Mouse (Mus musculus) midbrain, embryonic 10.5 days (tissue): ENCODE data around the gene Ccl27a. TPM values are rescaled to one million over a fixed set of nuclear protein-coding genes. Genes with fewer than 3 reads are reported as not detected.

Experiments used
- DNase-seq: peaks from one replicate; pipeline ENCODE4 v3.0.0-alpha.2; 2017; ENCODE audit warnings: low spot score
- H3K27ac ChIP-seq: fragments of 300-500 bp; sonication (generic); replicated peaks from 2 replicates; pipeline ENCODE4 v1.5.1; 2016; ENCODE audit warnings: mild to moderate bottlenecking
- H3K27me3 ChIP-seq: fragments of 300-500 bp; sonication (generic); 2 replicates; pipeline ENCODE4 v1.6.1; 2016; ENCODE audit warnings: low read depth, mild to moderate bottlenecking; ENCODE audit not compliant: poor library complexity, severe bottlenecking
- H3K36me3 ChIP-seq: fragments of 300-500 bp; sonication (generic); 2 replicates; pipeline ENCODE4 v1.6.1; 2016; ENCODE audit warnings: mild to moderate bottlenecking, moderate library complexity
- H3K4me1 ChIP-seq: fragments of 300-500 bp; sonication (generic); 2 replicates; pipeline ENCODE4 v1.6.1; 2016
- H3K4me3 ChIP-seq: fragments of 300-500 bp; sonication (generic); 2 replicates; pipeline ENCODE4 v1.5.1; 2016; ENCODE audit warnings: mild to moderate bottlenecking, moderate library complexity
- H3K9me3 ChIP-seq: fragments of 300-500 bp; sonication (generic); replicated peaks from 2 replicates; pipeline ENCODE4 v1.6.1; 2016; ENCODE audit warnings: mild to moderate bottlenecking
- WGBS: fragments of 180-500 bp; shearing (Covaris S2); methylation state at CpG from one replicate; pipeline ENCODE4 v1.1.7; 2016; 5-methylcytosine and 5-hydroxymethylcytosine counted together
- polyA plus RNA-seq: library from polyadenylated mRNA; unstranded; fragments of >200 nt; fragmentation: Nextera tagmentation; extraction: Ambion mirVana; gene quantifications from 2 replicates; pipeline ENCODE4 v1.2.1, GENCODE M21; 2016

The Ccl27a gene
- polyA plus RNA-seq, 1 experiment from 2014 or later = 52.4 TPM

DNA sequence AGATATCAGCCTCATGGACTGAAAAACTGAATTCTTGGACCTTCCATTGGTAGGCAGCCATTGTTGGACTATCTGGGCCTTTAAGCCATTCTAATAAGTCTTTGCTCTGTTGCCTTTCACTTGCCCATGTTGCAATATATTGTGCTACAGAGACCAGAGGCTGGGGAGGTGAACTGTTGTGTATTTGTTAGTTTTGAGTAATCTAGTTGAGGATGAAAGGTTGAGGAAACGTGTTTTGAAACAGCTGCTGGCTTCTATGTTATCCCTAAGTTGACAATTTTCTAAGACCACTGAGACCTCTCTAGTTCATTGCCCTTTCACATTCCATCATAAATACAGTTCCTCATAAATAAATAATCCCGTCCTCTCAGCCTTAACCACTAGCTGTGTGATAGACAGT, 29.9 kb downstream of the Ccl27a start:
- peaks cover 6% of the 10 kb centered on the region for H3K36me3 ChIP-seq
- H3K4me3 ChIP-seq = no peak overlapping the region
- peaks cover 18% of the 10 kb centered on the region for H3K9me3 ChIP-seq
- DNase-seq = no peak
- H3K4me1 ChIP-seq = peaks cover 26% of the 10 kb centered on the region
- 72% methylated on average over 2 of the region's 2 CpGs for WGBS
- no peaks in the 10 kb centered on the region for H3K27me3 ChIP-seq
- no peak overlapping the region for H3K27ac ChIP-seq

DNA sequence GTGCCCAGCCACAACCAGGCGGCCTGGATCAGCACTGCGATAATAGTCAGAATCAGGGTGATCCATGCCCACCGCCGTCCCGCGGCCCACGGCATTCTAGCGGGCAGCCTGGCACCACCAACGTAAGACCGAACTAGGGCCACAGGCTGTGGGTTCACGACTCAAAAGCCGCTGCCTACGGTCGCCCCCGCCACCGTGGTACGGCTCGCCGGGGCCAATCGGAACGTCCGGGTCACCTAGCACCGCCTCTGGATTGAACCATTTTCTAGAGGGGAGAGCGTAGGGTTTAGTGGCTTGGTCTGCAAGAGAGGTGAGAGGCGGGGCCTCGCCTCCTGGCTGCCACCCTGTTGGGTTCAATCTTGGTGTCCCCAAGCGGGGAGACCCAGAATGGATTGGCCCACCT, 32.9 kb downstream of the Ccl27a start:
- under 1% methylated on average over 27 of the region's 27 CpGs for WGBS
- peaks cover 8% of the 10 kb centered on the region for H3K9me3 ChIP-seq
- H3K36me3 ChIP-seq = peaks cover 18% of the 10 kb centered on the region
- peak; percentile 93 for DNase-seq
- no peaks in the 10 kb centered on the region for H3K27me3 ChIP-seq
- H3K4me1 ChIP-seq = peaks cover 28% of the 10 kb centered on the region
- peak overlapping the region; percentile 73 for H3K4me3 ChIP-seq
- peak overlapping the region; percentile 89 for H3K27ac ChIP-seq

DNA sequence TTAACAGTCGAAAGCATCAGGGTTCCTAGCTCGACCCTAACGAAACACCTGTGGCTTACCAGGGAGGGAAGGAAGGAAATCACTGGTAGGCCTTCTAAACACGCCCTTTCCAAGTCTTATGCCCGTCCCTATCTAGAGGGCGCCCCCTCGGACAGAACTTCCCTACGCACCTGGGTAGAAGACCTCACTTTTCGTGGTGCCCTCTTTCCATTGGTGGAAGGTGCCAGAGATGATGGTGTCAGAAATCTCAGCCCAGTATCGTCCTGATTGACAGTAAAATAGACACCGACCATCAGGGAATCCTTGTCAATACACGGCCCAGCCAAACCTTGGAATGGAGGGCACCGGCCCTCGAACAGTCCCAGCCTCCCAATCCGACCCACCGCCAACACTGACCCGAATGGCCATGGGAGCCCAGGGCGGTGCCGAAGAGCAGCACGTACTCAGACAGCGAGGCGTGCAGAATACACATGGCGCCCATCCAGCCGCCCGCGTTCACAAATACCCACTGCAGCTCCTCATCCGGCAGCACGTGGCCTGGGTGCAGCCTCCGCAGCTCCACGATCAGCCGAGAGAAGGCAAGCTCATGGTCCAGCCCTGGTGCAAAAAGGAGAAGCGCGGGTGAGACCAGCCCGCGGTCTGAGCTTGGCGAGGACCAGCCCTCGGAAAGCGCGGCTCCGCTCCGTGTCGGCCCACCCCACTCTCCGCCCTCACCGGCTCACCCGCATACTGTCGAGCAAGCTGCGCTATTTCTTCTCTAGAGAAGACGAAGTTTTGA, 33.5 kb downstream of the Ccl27a start:
- Histone ChIP-seq H3K4me1 (peaks cover 28% of the 10 kb centered on the region), H3K27me3 (no peaks in the 10 kb centered on the region), H3K4me3 (peak overlapping the region; percentile 73), H3K36me3 (peaks cover 18% of the 10 kb centered on the region), H3K27ac (peak overlapping the region; percentile 89), H3K9me3 (peaks cover 6% of the 10 kb centered on the region)
- 1% methylated on average over 48 of the region's 48 CpGs for WGBS
- no peak for DNase-seq

DNA sequence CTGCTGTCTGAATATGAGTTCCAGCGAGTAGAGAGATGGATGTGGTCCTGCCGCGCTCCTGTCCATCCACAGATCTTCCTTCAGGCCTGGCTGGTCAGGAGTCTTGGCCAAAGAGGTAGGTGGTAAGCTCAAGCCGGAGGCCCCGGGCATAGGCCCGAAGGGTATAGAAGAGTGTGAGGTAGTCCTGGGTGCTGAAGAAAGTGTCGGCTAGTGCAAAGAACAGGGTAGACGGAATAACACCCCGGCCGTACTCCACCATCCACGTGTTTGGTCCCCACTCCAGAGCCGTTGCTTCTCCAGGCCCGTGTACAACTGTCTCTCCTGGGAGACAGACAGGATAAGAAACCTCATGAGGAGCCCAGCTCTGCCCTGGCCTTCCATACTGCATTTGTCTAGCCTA, 34.8 kb downstream of the Ccl27a start:
- peaks cover 6% of the 10 kb centered on the region; the same call in 1 of the 2 replicates for H3K9me3 ChIP-seq
- no peak for DNase-seq
- peaks cover 18% of the 10 kb centered on the region for H3K36me3 ChIP-seq
- H3K27ac ChIP-seq = no peak overlapping the region
- 0 out of 2 replicates have a peak, but pooled peaks cover 5% of the 10 kb centered on the region for H3K27me3 ChIP-seq
- H3K4me3 ChIP-seq = peak overlapping the region; percentile 73; the same call in 1 of the 2 replicates
- WGBS = 89% methylated on average over 13 of the region's 13 CpGs
- peaks cover 28% of the 10 kb centered on the region for H3K4me1 ChIP-seq

DNA sequence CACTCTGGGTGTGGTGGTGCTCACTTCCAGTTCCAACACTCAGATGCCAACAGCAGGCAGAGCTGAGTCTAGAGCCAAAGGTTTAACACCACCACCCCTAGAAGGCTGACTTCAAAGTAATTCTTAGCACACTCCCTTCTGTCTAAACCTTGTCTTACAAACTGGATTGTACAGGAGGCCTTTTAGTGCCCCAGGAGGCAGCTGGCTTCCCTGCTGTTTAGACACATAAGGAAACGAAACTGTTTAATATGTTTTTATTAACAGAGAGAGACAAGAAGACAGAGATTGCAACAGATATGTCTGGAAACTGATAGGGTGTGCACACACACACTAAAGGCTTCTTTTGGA, 35.8 kb downstream of the Ccl27a start:
- Histone ChIP-seq H3K36me3 (peaks cover 18% of the 10 kb centered on the region), H3K9me3 (peaks cover 6% of the 10 kb centered on the region; the same call in 1 of the 2 replicates), H3K4me3 (no peak overlapping the region), H3K27ac (no peak overlapping the region), H3K27me3 (peaks cover 10% of the 10 kb centered on the region), H3K4me1 (peaks cover 28% of the 10 kb centered on the region)
- whole genome bisulfite sequencing = 69% methylated on average over 1 of the region's 1 CpGs
- no peak for DNase-seq

DNA sequence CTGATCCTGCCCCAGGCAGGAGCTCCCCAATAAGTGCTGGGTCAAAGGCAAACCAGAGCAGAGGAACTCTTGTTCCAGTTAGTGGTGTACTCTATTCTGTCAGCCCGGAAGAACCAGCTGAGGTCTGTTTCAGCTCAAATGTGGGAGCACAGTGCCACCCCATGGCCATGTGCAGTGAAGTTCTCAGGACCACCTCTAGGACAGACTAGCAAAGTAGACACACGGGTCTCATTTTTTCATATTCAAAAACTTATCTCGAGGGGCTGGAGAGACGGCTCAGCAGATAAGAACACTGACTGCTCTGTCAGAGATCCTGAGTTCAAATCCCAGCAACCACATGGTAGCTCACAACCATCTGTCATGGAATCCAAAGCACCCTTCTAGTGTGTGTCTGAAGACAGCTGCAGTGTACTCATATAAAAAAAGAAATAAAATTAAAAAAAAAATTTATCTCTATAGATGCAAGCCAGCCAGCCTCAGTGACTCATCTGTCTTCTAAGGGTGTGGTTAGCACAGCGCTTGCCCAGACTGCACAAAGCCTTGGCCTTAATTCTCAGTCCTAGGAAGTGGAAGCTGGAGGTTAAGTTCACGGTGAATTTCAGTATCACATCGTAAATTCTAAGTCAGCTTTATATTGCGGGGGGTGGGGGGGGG, 36.3 kb downstream of the Ccl27a start:
- Histone ChIP-seq H3K27me3 (peaks cover 15% of the 10 kb centered on the region), H3K4me1 (peaks cover 28% of the 10 kb centered on the region), H3K9me3 (peaks cover 6% of the 10 kb centered on the region; the same call in 1 of the 2 replicates), H3K36me3 (peaks cover 18% of the 10 kb centered on the region), H3K27ac (no peak overlapping the region), H3K4me3 (no peak overlapping the region)
- 61% methylated on average over 8 of the region's 8 CpGs for WGBS
- peak; percentile 67 for DNase-seq

DNA sequence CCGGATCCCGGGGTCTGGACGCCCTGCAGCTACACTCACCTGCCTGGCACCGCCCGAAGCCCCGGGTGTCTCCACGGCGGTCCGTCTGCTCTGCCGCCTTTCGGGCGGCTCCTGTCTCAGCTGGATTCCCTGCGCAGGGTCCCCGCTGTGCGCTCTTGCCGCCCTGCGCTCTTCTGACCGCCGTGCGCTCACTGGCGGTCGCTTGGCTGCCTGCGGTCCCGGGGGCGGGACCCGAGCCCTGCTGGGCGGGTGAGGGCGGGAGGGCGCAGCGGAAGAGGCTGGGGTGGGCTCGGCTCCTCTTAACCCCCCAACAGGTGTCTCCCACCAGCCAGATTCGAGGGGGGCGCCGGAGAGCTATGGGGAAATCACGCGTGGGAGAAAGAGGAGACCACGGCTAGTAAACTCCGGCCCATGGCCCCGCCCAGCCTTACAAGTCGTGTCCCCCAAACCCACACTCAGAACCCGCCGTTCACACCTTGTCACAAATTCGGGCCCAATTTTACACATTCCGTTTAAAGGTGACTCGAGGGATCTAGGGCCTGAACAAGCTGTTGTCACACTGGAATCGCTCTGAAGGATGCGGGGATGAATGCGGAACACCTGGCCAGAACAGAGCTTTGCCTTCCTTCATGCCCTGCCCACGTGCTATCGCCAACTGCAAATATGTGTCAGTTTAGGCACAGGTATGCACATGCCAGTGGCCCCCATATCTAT, 42.8 kb downstream of the Ccl27a start, which contains the start of gene Arid3c:
Gene Arid3c (minus strand): TSS at position 91 of the 714 bp plus-strand sequence.
- peaks cover 81% of the 10 kb centered on the region for H3K27me3 ChIP-seq
- DNase-seq = no peak
- peak within 1 kb of the TSS; percentile 53 for H3K4me3 ChIP-seq
- peaks cover 6% of the 10 kb centered on the region; the same call in 1 of the 2 replicates for H3K9me3 ChIP-seq
- WGBS = 2% methylated on average over 50 of the region's 50 CpGs
- H3K4me1 ChIP-seq = peaks cover 25% of the 10 kb centered on the region
- no peaks in the 10 kb centered on the region for H3K36me3 ChIP-seq
- H3K27ac ChIP-seq = no peak within 1 kb of the TSS

DNA sequence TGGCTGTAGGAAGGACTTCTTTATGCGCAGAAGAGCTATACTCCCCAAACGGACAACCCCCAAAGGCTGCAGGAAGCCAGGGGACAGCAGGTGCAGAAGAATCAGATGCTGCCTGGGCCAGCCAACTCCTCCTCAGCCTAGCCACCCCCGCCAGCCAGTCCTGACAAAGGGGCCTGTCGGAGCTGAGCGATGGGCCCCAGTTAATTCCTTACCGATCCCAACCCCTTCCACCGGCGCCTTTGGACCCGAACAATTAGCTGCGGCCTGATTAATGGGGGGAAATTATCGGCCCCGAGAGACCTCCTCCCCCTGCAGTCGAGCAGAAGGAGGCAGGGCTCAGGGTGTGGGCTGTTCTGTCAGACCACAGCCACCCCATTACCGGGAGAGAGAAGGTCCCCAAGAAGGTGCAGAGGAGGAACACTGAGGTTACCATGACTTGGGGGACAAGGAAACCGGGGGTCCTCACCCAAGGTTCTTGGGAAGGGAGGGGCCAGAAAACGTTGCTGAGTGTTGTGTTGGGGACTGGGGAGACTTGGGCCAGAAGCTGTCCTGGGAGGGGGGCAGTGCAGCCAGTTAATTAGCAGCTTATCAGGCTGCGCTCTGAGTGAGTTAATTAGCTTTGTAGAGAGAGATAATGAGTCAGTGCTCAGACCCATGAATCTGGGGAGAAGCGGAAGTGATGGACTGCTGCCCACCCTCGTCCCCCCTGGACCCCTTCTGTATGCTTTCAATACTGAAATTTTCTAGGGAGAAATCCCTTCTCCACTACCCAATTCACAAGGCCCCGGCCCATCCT, 47.0 kb downstream of the Ccl27a start:
- Histone ChIP-seq H3K4me1 (peaks cover 43% of the 10 kb centered on the region), H3K27ac (no peak overlapping the region), H3K4me3 (peak overlapping the region; percentile 23; the same call in 1 of the 2 replicates), H3K36me3 (no peaks in the 10 kb centered on the region), H3K9me3 (no peaks in the 10 kb centered on the region), H3K27me3 (peaks cover 85% of the 10 kb centered on the region)
- DNase-seq = peak; percentile 12
- WGBS = 14% methylated on average over 20 of the region's 20 CpGs

DNA sequence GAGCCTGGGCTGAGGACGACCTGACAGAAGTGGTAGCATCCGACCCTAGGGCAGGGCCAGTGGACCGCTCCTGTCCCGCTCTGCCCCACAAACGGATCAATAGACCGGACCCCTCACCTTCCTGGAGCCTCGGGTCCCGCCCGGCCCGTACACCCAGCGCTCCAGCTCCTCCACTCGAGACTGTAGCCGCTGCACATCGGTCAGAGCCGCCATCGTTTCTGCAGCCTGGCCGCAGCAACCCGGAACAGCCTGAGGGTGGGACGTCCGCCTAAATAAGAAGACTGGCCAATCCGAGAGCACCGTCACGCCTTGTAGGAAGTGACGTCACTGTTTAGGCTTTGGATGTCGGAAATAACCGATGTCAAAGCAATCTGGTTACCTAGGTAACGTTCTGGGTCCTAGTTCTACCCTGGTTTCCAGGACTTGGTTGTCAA, 51.1 kb downstream of the Ccl27a start, which contains the start of gene Dctn3:
Gene Dctn3 (minus strand): TSS at position 253 of the 434 bp plus-strand sequence.
- Histone ChIP-seq H3K4me1 (peaks cover 35% of the 10 kb centered on the region), H3K27ac (peak within 1 kb of the TSS; percentile 87), H3K9me3 (no peaks in the 10 kb centered on the region), H3K27me3 (peaks cover 44% of the 10 kb centered on the region), H3K4me3 (peak within 1 kb of the TSS; percentile 95), H3K36me3 (peaks cover 28% of the 10 kb centered on the region)
- under 1% methylated on average over 27 of the region's 27 CpGs for WGBS
- DNase-seq = peak; percentile 89
